Mouse (Mus musculus) lung, postnatal 0 days (tissue): ENCODE results near the gene Mrps2. TPM values are rescaled to one million over a fixed set of nuclear protein-coding genes. Genes with fewer than 3 reads are reported as not detected.
"Not testable (repeated sequence)": the region's sequence is repeated elsewhere in the genome, so short reads cannot be mapped to it uniquely, and the experiment has no call there.

ENCODE experiments used
- ATAC-seq: fragments of 200-750 bp; cut with Nextera tagmentation; 2 replicates; pipeline ENCODE4 v1.8.0; 2017; ENCODE audit warnings: moderate library complexity
- DNase-seq: peaks from one replicate; pipeline ENCODE4 v3.0.0-alpha.2; 2016; ENCODE audit warnings: low spot score
- H3K27ac ChIP-seq: fragments of 300-500 bp; sonication (generic); 2 replicates; pipeline ENCODE4 v1.5.1; 2014; ENCODE audit warnings: antibody characterized with exemption, mild to moderate bottlenecking, low read length, mixed read lengths
- H3K27me3 ChIP-seq: fragments of 300-500 bp; sonication (generic); replicated peaks from 2 replicates; pipeline ENCODE4 v1.6.1; 2014; ENCODE audit warnings: low read length, mixed read lengths; ENCODE audit not compliant: insufficient read depth
- H3K36me3 ChIP-seq: fragments of 300-500 bp; sonication (generic); 2 replicates; pipeline ENCODE4 v1.6.1; 2014; ENCODE audit warnings: low read length, mixed read lengths; ENCODE audit not compliant: insufficient read depth
- H3K4me1 ChIP-seq: fragments of 300-500 bp; sonication (generic); 2 replicates; pipeline ENCODE4 v1.6.1; 2014; ENCODE audit warnings: antibody characterized with exemption, low read depth, low read length, mixed read lengths; ENCODE audit not compliant: insufficient read depth
- H3K4me2 ChIP-seq: fragments of 300-500 bp; sonication (generic); replicated peaks from 2 replicates; pipeline ENCODE4 v1.6.1; 2014; ENCODE audit warnings: low read depth, mild to moderate bottlenecking, low read length, moderate library complexity, mixed read lengths
- H3K4me3 ChIP-seq: fragments of 300-500 bp; sonication (generic); 2 replicates; pipeline ENCODE4 v1.5.1; 2014; ENCODE audit warnings: low read depth, low read length
- H3K9ac ChIP-seq: fragments of 300-500 bp; sonication (generic); replicated peaks from 2 replicates; pipeline ENCODE4 v1.6.1; 2014; ENCODE audit warnings: low read depth, mild to moderate bottlenecking
- H3K9me3 ChIP-seq: fragments of 300-500 bp; sonication (generic); 2 replicates; pipeline ENCODE4 v1.6.1; 2016; ENCODE audit warnings: low read length, mixed read lengths
- CTCF ChIP-seq: IDR thresholded peaks from 2 replicates; pipeline ENCODE4 v1.5.1; 2016; ENCODE audit warnings: antibody characterized with exemption, mild to moderate bottlenecking
- EP300 ChIP-seq: IDR thresholded peaks from 2 replicates; pipeline ENCODE4 v1.6.1; 2016; ENCODE audit warnings: antibody characterized with exemption, mild to moderate bottlenecking, control low read depth
- WGBS: fragments of 180-500 bp; shearing (Covaris S2); extraction: QIAGEN DNeasy Blood & Tissue Kit; methylation state at CpG from one replicate; pipeline ENCODE4 v1.1.7; 2014; 5-methylcytosine and 5-hydroxymethylcytosine counted together
- polyA plus RNA-seq: library from polyadenylated mRNA; unstranded; fragments of >200 nt; fragmentation: Nextera tagmentation; extraction: Ambion mirVana; gene quantifications from 2 replicates; pipeline ENCODE4 v1.2.1, GENCODE M21; 2015

Gene Mrps2
- polyA plus RNA-seq, 1 experiment from 2014 or later, result 20.8 TPM

DNA sequence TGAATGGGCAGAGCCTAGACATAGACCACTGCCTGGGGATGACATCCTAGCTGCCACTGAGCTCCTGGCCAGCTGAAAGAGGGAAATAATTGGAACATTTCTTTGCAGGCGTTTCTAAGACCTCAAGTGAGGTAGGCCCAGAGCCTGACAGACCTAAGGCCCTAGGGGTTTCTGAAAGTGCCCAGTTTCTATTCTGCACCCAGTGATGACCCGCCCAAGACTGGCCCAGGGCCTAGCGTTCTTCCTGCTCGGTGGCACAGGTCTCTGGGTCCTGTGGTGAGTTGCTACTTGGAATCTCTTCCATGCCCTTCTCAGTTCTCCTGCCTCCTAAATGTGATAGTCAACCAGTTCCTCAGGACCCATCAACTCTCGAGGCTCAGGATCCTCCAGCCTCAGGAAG lies 29.7 kb downstream of the Mrps2 start:
- H3K4me2 ChIP-seq, result no peak overlapping the region
- WGBS, result 83% methylated on average over 5 of the region's 5 CpGs
- no peaks in the 10 kb centered on the region for H3K36me3 ChIP-seq
- ATAC-seq (no peak), DNase-seq (no peak)
- H3K9me3 ChIP-seq, result no peaks in the 10 kb centered on the region
- H3K27ac ChIP-seq, result no peak overlapping the region
- no peak overlapping the region for H3K4me3 ChIP-seq
- TF ChIP-seq CTCF (no peak), EP300 (no peak)
- H3K27me3 ChIP-seq, result no peaks in the 10 kb centered on the region
- no peaks in the 10 kb centered on the region for H3K4me1 ChIP-seq
- no peak overlapping the region for H3K9ac ChIP-seq

DNA sequence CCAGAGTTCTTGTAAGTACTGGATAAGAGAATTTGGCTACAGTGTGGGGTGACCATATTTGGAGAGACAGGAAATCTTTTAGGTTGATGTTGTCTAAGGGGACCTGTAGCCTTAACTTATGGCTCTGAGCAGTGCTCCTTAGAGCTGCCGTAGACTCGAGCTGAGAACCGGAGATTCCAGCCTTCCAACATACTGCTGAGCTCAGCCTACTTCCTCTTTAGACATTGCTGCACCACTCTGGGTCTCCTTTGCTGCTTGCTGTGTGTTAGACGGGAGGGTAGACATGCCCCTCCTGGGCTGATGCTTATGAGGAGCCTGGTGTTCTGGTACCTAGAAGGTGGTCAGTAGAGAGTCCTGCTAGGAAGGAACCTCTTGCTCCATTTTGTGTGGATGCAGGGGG lies 30.6 kb downstream of the Mrps2 start:
- Histone ChIP-seq H3K27me3 (no peaks in the 10 kb centered on the region), H3K9me3 (no peaks in the 10 kb centered on the region), H3K4me2 (no peak overlapping the region), H3K36me3 (no peaks in the 10 kb centered on the region), H3K9ac (no peak overlapping the region), H3K4me3 (no peak overlapping the region), H3K27ac (no peak overlapping the region), H3K4me1 (no peaks in the 10 kb centered on the region)
- DNase-seq (no peak), ATAC-seq (no peak)
- 71% methylated on average over 4 of the region's 4 CpGs for WGBS
- TF ChIP-seq CTCF (no peak), EP300 (no peak)

GRCm38 (mm10) chr2:28502987-28503386 lies 35.1 kb downstream of the Mrps2 start:
- DNase-seq (no peak), ATAC-seq (no peak)
- H3K4me2 ChIP-seq, result no peak overlapping the region
- H3K4me1 ChIP-seq, result no peaks in the 10 kb centered on the region
- H3K27me3 ChIP-seq, result no peaks in the 10 kb centered on the region
- H3K9me3 ChIP-seq, result no peaks in the 10 kb centered on the region
- TF ChIP-seq CTCF (no peak), EP300 (no peak)
- no peak overlapping the region for H3K9ac ChIP-seq
- H3K36me3 ChIP-seq, result no peaks in the 10 kb centered on the region
- 67% methylated on average over 10 of the region's 10 CpGs for WGBS
- H3K4me3 ChIP-seq, result no peak overlapping the region
- no peak overlapping the region for H3K27ac ChIP-seq

GRCm38 (mm10) chr2:28504676-28505075 lies 36.8 kb downstream of the Mrps2 start:
- DNase-seq (no peak), ATAC-seq (no peak)

GRCm38 (mm10) chr2:28505795-28506194 lies 37.9 kb downstream of the Mrps2 start, which contains the start of gene Gm10134:
Gm10134 (plus strand) TSS chr2:28506095.
- Histone ChIP-seq H3K9ac (no peak within 1 kb of the TSS), H3K36me3 (no peaks in the 10 kb centered on the region), H3K9me3 (no peaks in the 10 kb centered on the region), H3K4me3 (no peak within 1 kb of the TSS), H3K27me3 (no peaks in the 10 kb centered on the region), H3K27ac (no peak within 1 kb of the TSS), H3K4me2 (no peak within 1 kb of the TSS), H3K4me1 (no peaks in the 10 kb centered on the region)
- no peak for TF ChIP-seq EP300
- no peak for TF ChIP-seq CTCF
- no peak for ATAC-seq
- no peak for DNase-seq
- 55% methylated on average over 3 of the region's 3 CpGs for WGBS

More at GRCm38 (mm10) chr2:28504676-28505075, 36.8 kb downstream of the Mrps2 start:
- Histone ChIP-seq H3K27me3 (no peaks in the 10 kb centered on the region), H3K9ac (no peak overlapping the region), H3K4me2 (no peak overlapping the region), H3K4me3 (no peak overlapping the region), H3K9me3 (no peaks in the 10 kb centered on the region), H3K4me1 (no peaks in the 10 kb centered on the region), H3K27ac (no peak overlapping the region), H3K36me3 (no peaks in the 10 kb centered on the region)
- TF ChIP-seq EP300, result no peak
- TF ChIP-seq CTCF, result no peak
- 87% methylated on average over 13 of the region's 13 CpGs for WGBS

- Histone ChIP-seq H3K27ac (no peak overlapping the region), H3K36me3 (no peaks in the 10 kb centered on the region), H3K4me3 (no peak overlapping the region), H3K9ac (no peak overlapping the region), H3K27me3 (no peaks in the 10 kb centered on the region), H3K4me1 (no peaks in the 10 kb centered on the region), H3K4me2 (no peak overlapping the region), H3K9me3 (no peaks in the 10 kb centered on the region)
- TF ChIP-seq EP300, result no peak
- TF ChIP-seq CTCF, result no peak
- WGBS, result 81% methylated on average over 6 of the region's 6 CpGs
- DNase-seq (no peak), ATAC-seq (no peak)
Measured at GRCm38 (mm10) chr2:28506291-28506690, 38.4 kb downstream of the Mrps2 start.

GRCm38 (mm10) chr2:28511600-28511999 lies 43.7 kb downstream of the Mrps2 start:
- 49% methylated on average over 5 of the region's 5 CpGs for WGBS
- not testable (repeated sequence) for H3K27me3 ChIP-seq, H3K27ac ChIP-seq, H3K9ac ChIP-seq, H3K4me2 ChIP-seq, H3K9me3 ChIP-seq, DNase-seq, H3K36me3 ChIP-seq, ATAC-seq, H3K4me3 ChIP-seq
- peaks cover 11% of the 10 kb centered on the region; the same call in 1 of the 2 replicates for H3K4me1 ChIP-seq
- TF ChIP-seq CTCF, result peak; percentile 59
